Mouse (Mus musculus): ENCODE measurements around the gene Nudt8. TPM values are rescaled to one million over a fixed set of nuclear protein-coding genes. Genes with fewer than 3 reads are reported as not detected.

Gene Nudt8
- polyA plus RNA-seq, 1 experiment = 32.2 TPM

DNA sequence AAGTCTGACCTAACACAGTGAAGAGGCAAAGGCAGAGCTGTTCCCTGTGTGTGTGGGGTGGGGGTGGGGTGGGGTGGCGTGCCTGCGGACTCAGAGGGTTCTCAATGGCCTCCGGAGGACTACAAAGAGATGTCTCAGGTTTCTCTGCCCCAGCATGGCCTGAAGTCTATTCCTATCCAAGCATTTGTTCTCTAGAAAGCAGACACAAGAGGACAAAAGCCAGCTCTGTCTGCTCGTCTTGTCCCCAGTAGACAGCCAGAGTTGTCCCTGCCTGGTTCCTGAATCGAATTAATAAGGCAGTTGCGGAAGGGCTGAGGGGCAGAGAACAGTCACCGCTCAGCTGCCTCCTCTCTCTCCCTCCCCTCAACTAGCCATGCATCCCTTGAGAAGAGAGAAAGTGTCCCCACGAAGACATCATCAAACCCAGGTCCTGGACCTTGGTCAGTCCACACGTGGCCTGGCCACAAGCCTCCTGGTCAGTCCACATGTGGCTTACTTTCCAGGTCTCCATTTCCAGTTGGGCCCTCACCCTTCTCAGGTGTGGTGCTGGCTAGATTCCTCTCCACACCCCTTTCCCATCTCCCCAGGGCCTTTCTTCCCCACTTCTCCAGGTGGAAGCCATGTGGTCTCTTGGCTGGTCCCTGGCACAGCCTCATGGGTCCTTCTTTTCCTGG lies 16.7 kb upstream of the Nudt8 start:
- TF ChIP-seq GATA1 (IDR thresholded peaks at IDR 0.05; ENCODE audit: low read length) = no peak

DNA sequence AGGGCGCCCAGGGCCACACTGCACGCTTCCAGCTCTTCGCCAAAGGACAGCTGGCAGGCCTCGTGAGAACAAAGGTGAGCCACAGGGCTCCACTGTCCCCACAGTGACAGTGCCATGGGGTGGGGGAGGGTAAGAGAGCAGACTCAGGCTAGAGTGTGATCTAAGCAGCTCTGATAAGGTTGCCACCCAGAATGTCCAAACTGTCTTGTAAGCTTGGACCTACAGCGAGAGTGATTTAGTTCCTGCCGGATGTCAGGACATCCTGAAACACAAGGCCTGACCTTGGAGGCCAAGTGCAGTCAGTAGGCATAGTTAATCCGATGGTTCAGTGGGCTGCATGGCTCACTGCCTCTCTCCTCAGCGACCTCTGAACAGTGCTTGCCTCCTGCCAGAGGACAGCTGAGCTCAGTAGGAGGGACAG lies 15.1 kb upstream of the Nudt8 start:
- no peak for TF ChIP-seq GATA1 (IDR thresholded peaks at IDR 0.05; ENCODE audit: low read length)

DNA sequence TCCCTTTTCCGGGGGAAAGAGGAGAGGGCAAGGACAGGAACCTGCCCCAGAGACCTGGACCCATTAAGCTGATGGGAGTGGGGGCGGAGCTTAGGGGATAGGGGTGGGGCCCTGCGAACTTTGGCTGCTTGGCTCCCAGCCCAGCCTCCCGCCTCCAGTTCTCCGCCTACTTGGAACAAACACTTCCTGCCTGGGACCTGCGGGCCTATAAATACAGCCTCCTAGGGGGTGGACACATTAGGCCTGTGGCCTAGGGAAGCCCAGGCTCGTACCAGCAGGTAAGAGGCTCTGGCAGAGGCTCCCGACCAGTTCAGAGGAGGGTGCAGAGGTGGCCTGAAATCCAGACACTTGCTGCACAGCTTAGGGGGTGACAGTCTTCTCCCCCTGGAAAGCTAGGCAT lies 14.0 kb upstream of the Nudt8 start, which contains the start of gene Acy3:
Acy3 (plus strand) TSS at position 237 of the 400 bp plus-strand sequence.
- TF ChIP-seq GATA1 (IDR thresholded peaks at IDR 0.05; ENCODE audit: low read length) = no peak

DNA sequence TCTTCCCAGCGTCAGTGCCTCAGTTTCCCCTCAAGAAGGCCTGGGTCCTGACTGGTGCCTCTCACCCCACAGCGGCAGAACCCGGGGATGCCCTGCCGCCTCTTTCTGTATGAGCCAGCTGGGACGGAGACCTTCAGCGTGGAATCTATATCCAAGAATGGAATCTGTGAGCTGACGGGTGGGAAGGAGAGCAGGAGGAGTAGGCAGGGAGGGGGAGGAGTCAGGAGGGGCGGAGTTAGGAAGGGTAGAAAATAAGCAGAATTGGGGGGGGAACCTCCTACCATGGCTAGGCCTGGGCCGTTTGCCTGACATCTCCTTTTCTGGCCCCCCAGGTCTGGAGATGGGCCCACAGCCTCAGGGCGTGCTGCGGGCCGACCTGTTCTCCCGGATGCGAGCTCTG lies 12.3 kb upstream of the Nudt8 start:
- TF ChIP-seq GATA1 (IDR thresholded peaks at IDR 0.05; ENCODE audit: low read length) = no peak

DNA sequence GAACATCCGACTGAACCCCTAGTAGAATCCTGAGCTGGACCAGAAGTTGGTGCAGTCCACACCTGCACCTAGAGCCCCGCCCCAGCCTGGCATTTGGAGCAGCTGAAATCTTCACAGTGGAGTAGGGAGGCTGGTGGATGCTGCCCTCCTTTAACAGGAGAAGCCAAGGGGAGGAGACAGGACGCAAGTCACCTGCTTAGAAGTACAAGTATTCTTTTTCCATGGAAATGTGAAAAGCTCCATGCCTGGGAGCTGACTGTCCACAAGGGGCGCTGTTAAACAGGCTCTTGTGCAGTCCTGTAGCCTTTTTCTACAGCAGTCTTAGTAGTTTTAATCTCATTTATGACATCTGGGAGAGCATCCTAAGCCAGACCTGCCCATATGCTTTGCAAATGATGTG lies 11.6 kb upstream of the Nudt8 start:
- no peak for TF ChIP-seq GATA1 (IDR thresholded peaks at IDR 0.05; ENCODE audit: low read length)

DNA sequence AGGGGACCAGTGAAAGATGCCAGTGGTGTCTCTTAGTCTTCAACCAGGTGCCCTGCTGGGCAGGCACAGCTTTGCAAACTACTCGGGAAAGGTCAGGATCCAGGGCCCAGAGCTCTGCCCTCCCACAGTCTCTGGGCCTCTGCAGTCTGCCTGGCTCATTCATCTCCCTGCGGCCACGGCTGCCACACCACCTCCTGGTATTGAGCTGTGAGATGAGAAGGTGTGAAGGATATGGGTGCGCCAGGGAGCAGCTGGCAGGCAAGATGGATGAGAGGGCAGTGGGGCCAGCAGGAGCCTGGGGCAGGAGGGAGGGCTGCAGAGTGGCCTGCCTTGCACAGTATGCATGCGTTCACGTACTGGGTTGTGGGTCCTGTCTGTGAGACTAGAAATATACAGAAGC lies 9.6 kb upstream of the Nudt8 start:
- TF ChIP-seq GATA1 (IDR thresholded peaks at IDR 0.05; ENCODE audit: low read length) = no peak

DNA sequence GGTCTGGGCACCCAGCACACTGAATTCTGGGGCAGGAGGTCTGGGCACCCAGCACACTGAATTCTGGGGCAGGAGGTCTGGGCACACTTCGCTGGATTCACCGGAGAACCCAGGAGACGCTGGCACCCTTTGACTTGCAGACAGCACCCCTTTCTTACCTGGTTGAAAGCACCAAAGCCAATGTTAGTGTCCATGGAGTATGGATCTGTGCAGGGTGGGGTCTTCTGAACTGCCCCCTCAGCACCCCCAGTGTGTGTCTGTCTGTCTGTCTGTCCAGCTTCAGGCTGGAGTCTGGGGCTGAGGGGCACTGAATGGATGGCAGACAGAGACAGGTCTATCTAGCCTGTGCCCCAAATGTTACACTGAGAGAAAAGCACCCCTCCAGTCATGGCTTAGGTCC lies 8.8 kb upstream of the Nudt8 start:
- no peak for TF ChIP-seq GATA1 (IDR thresholded peaks at IDR 0.05; ENCODE audit: low read length)

DNA sequence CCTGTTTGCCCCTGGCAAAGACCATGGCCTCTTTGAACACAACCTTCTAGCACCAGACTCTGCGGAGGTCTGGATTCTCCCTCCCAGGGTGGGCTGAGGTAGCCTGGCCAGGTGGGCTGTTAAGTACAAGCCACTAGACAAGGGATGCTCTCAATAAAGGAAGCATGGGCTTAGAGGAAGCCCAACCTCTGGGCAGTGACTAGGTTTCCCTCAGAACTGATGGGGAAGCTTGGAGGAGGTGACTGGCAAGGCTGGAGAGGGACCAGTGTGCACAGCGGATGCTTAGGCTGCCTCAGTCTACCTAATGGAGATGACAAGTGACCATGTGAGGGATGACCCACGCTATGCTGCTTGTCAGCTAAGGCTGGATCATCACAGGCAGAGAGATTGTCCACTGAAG lies 8.4 kb upstream of the Nudt8 start:
- TF ChIP-seq GATA1 (IDR thresholded peaks at IDR 0.05; ENCODE audit: low read length) = no peak

DNA sequence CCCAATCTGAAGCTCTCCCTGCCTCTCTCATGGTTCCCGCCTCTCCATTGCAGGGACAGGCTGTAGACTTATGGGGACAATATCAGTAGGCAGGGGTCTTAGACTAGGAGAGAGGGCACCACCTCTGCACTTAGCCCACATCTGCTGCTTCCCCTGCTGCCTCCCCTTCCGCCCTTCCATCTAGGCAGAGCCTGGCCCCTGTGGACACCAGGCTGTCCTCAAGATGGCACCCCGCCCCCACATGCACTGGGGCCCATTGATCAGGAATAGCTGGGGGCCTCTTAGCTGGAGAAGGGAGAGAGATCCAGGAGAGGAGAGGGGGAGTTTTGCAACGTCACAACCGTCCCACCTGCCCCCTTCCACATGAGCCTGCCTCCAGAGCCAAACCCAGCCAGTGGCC lies 8.0 kb upstream of the Nudt8 start, which contains the start of gene Tbx10:
Tbx10 (plus strand) TSS at position 337 of the 400 bp plus-strand sequence.
- TF ChIP-seq GATA1 (IDR thresholded peaks at IDR 0.05; ENCODE audit: low read length) = no peak

DNA sequence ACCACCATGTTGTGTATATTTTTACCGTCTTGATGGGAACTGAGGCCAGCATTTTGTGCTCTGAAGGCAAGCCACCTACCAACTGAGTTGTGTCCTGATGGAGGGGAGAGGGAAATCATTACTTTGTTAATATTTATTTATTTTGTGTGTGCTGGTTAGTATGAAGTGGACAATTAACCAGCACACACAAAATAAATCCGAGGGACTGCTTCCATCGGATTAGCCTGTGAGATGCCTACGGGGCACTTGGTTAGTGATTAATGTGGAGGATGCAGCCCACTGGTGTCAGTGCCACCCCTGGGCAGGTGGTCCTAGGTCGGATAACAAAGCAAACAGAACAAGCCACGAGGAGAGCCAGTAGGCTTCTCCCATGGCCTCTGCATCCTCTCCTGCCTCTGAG lies 5.4 kb upstream of the Nudt8 start:
- no peak for TF ChIP-seq GATA1 (IDR thresholded peaks at IDR 0.05; ENCODE audit: low read length)

DNA sequence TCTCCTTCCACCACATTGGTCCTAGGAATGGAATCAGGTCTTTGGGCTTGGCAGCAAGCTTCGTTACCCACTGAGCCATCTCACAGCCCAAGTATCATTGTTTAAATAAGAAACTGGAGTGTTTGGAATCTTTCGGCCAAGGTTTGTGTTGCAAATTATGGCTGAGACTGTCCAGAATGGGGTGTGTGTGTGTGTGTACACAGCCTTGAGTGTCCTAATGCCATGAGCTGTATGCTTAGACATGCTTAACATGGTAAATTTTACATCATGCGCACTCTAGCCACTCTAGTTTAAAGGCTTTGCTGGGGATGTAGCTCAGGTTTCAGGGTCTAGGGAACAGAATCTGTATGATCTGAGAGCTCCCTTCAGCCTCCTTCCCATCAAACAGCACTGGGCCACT lies 4.9 kb upstream of the Nudt8 start:
- no peak for TF ChIP-seq GATA1 (IDR thresholded peaks at IDR 0.05; ENCODE audit: low read length)

DNA sequence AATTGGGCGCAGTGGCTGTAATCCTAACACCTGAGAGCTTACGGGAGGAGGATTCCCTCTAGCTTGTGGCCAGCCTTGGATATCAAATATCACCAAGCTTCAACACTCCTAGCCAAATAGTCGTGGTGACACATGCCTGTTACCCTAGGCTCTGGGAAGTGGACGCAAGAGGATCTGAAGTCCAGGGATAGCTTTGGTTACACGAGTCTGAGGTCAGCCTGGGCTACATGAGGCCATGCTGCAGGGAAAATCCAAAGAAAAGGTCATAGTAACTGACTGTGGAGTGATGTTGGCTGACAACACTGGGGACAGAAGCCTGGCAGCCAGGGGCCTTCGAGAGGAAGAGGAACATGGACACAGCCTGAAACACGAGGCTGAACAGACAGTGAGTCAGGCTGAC lies 4.3 kb upstream of the Nudt8 start:
- no peak for TF ChIP-seq GATA1 (IDR thresholded peaks at IDR 0.05; ENCODE audit: low read length)

DNA sequence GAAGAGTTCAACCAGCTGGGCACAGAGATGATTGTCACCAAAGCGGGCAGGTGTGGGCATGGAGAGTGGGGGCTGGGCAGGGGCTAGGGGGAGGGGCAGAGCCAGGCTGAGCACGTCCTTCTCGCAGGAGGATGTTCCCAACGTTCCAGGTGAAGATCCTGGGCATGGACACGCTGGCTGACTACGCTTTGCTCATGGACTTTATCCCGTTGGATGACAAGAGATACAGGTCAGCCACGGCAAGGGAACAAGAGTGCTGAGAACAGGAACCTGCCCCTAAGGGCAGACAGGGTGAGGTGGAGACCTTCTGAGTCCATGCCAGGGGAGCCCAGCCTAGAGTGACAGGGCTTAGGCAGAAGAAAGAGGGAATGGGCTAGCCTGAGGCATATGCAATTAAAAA lies 3.6 kb upstream of the Nudt8 start:
- TF ChIP-seq GATA1 (IDR thresholded peaks at IDR 0.05; ENCODE audit: low read length) = no peak

DNA sequence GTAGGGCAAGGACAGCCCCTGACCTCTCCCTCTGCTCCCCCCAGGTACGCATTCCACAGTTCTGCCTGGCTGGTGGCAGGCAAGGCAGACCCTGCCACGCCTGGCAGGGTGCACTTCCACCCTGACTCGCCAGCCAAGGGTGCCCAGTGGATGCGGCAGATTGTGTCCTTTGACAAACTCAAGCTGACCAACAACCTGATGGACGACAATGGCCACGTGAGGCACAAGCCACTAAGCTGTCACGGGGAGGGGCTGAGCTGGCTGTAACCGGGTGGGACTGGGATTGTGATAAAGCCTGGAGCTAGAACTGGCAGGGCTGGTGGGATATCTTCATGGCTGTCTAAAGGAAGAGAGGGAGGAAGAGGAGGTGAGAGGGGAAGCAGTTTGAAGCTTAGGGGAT lies 3.1 kb upstream of the Nudt8 start:
- no peak for TF ChIP-seq GATA1 (IDR thresholded peaks at IDR 0.05; ENCODE audit: low read length)

DNA sequence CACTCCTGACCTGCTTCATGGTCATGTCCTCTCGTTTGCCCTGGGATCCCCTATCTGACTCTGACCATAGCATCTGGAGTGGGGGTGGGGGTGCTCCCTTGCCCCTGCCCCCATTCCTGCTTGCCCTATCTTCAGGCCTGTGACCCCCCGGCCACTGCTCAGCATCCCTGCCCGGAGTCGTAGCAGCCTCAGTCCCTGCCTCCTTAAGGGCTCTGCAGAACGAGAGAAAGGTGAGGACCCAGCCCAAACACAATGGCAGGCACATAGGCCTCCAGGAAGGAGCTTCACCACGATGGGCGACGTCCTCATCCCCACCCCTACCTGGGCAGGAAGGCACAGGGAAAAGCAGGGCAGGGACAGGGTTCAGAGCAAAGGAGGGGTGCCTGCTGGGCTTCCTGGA lies 2.0 kb upstream of the Nudt8 start:
- TF ChIP-seq GATA1 (IDR thresholded peaks at IDR 0.05; ENCODE audit: low read length) = no peak

DNA sequence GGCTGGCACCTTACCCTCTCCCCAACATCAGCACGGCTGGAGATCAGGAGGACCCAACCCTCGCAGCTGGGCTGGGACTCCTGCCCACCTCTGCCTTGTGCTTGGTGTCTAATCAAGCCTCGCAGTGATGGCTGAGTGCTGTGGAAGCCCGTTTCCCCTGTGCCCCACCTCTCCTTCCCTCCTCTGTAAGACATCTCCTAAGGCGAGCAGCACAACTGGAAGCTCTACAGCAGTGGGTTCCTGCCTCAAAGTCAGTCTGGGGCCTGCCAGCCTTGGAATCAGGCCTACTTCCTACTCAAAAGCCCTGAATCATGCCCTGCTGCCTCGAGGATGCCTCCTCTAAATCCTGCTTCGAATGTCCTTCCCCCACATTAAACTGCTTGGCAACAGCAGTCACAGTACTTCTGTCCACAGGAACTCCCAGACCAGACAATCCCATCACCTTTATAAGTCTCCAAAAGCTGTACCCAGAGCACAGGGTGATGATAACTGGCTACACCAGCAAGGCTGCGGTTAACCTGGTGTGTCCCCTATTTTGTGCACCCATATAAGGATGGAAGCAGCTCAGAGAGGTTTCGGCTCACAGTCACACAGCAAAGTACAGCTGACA lies 1.2 kb upstream of the Nudt8 start:
- no peak for TF ChIP-seq GATA1 (IDR thresholded peaks at IDR 0.05; ENCODE audit: low read length)

DNA sequence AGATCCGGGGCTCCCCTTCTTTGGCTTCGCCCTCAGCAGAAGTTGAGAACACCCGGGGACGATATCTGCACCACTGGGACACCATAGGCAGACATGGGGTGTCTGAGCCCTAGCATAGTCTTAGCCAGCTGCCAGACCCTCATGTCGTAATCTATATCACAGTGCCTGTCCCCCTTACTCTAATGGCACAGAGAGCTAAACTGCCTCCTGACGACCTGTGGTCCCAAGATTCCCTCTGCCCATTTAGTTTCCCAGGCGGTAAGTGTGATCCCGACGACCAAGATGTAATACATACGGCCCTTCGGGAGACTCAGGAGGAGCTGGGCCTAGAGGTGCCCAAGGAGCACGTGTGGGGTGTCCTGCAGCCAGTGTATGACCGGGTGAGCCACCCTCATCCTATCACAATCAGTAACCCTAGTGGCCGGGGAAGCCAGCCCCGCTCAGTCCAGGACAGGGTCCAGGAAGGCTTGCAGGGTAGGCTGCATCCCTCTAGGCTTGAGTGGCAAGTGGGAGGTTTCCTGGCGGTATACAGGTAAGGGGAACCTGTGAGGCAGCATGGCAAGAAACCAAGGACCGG lies 657 bp downstream of the Nudt8 start:
- TF ChIP-seq GATA1 (IDR thresholded peaks at IDR 0.05; ENCODE audit: low read length) = no peak

Data from G1E-ER4 (cell line).